Mouse (Mus musculus) cerebellum, adult 8-10 months (tissue): ENCODE results near the gene Timm8b.

Experiments used
- DNase-seq: peaks from one replicate; pipeline ENCODE4 v3.0.0; 2022

Timm8b gene

DNA sequence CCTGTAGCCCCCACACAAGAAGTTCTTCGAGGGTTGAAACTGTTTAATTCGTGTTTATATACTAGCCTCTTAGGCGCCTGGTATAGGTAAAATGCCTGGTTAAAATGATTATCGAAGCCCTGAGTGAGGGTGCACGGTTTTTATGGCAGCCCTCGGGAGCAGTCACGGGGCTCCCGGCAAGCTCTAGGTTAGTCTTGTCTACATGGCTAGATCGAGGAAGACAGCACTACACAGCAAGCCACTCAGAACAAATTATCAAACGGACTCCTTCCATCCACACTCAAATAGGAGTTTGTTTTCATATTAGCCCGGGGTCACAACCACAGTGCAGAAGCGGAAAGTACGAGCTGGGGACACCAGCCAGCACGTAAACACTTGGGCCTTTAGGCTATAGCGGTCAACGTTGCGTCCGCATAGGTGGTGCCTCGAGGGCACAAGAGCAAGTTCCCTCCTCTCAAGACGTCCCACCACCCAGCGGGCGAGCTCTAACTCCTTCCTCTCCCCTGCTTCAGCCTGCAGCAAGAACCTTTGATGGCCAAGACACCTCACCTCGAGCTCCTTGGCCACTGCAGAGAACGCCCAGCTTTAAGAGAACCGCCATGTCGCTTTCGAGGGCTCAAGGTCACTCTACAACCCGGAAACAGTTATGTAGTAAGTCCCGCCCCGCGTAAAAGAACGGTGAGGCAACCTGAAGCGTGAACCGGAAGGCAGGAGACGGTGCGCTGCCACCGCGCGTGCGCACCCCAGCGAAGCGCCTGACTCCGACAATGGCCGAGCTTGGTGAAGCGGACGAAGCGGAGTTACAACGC lies at the start of gene Timm8b, which contains the start of gene Sdhd:
Gene Timm8b (plus strand): TSS at position 722 of the 809 bp plus-strand sequence.
Gene Sdhd (minus strand): TSS at position 624 of the 809 bp plus-strand sequence.
- peak; percentile 91 for DNase-seq

DNA sequence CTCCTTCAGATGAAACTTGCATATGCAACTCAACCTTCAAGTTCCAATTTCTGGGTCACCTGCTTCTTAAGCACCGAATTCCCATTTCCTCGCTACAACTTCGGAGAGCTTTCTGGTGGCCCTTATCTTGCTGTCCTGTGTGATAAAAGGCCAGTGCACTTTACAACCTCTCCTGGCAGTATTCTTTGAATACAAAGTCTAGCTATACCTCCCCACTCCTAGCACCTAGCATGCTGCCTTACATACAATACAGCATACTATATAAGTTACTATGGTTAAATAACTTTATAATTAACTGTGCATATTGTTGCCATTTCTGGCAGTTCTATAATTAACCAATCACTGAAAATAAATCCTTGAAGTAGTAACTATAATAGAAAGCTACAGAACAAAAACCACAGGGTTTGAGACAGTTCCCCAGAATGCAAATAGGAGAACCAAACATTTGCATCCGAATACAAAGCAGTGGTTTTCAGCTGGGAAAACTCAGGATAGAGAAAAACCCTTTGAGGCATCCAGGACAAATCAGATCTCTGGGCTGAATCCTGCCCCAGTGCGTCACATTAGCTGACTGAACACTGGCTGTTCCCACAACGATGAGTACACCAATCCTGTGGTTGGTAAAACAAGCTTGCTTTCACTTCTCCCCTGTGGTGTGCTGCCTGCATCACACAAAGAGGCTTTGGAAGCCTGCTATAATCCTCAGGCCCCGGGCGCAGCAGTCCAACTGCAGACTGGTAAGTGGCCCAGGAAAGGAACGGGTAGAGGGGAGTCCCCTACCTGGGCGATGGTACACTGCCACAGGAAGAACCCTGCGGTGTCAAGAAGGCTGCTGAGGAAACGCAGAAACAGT lies 49.2 kb upstream of the Timm8b start, which contains the start of gene Il18:
Gene Il18 (plus strand): TSS at position 587 of the 853 bp plus-strand sequence.
- DNase-seq: peak; percentile 14

DNA sequence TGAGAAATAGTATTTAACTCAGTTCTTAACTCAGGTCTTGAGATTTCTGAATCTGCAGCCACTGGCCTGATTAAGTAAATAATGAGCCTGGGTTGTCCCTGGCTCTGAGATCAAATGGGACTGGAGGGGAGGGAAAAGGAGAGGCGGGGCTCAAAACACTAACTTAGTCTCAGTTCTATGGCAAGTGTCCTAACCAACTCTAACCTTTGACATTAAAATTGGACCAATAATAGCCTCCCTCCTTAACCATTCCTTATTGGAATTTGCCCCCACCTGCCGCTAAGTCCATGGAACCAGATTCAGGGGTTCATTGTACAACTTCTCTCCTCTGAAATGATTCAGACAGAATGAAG lies 48.6 kb upstream of the Timm8b start, which contains the start of gene Bco2:
Gene Bco2 (minus strand): TSS at position 88 of the 353 bp plus-strand sequence.
- no peak for DNase-seq

GRCm38 (mm10) chr9:50561145-50561917 lies 42.4 kb upstream of the Timm8b start, which contains the start of gene Tex12:
Tex12 (minus strand) TSS chr9:50561325.
- no peak for DNase-seq

- DNase-seq: no peak
Measured at GRCm38 (mm10) chr9:50561918-50562360, 41.8 kb upstream of the Timm8b start.

- no peak for DNase-seq
Measured at GRCm38 (mm10) chr9:50565173-50565572, 38.5 kb upstream of the Timm8b start.

DNA sequence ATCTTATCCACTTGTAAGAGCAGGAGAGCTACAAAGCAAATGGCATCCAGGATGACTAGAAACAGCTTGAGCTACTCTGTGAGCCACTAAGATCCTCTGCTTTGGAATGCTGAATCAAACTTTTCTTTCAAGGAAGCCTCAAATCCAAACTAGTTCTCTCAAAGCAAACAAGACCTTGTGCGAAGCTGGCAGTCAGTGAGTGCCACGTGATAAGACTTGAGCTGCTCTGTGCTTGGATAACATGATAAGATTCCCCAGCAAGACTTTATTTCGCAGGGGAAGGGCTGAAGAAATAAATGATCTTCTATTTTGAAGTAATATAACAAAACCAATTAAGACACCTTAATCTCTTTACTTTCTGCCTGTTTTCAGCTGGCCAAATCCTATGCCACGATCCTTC lies 37.8 kb upstream of the Timm8b start:
- DNase-seq: no peak

GRCm38 (mm10) chr9:50567372-50567771 lies 36.3 kb upstream of the Timm8b start:
- DNase-seq: no peak

- no peak for DNase-seq
Measured at GRCm38 (mm10) chr9:50567881-50568280, 35.8 kb upstream of the Timm8b start.

- DNase-seq: no peak
Measured at GRCm38 (mm10) chr9:50569599-50570525, 33.8 kb upstream of the Timm8b start.

DNA sequence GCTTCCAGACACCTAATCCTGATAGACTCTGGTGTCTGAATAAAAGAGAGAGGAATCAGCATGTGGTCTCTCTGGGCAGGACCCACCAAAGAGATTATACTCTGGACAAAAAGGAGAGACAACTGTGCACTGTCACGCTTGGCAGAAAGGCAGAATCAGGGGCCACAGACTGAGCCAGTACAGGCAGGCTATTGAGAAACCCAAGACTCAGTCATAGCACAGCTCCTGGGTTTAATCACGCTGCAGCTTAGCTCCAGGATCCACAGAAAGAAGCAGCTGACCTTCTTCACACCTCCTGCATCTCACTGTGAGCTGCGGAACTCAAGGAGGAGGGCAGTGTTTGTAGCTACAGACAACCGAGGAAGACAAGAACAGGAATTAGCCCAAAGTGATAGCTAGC lies 23.3 kb upstream of the Timm8b start:
- no peak for DNase-seq

GRCm38 (mm10) chr9:50585145-50585818 lies 18.4 kb upstream of the Timm8b start:
- DNase-seq: no peak

GRCm38 (mm10) chr9:50586955-50587354 lies 16.8 kb upstream of the Timm8b start:
- no peak for DNase-seq

DNA sequence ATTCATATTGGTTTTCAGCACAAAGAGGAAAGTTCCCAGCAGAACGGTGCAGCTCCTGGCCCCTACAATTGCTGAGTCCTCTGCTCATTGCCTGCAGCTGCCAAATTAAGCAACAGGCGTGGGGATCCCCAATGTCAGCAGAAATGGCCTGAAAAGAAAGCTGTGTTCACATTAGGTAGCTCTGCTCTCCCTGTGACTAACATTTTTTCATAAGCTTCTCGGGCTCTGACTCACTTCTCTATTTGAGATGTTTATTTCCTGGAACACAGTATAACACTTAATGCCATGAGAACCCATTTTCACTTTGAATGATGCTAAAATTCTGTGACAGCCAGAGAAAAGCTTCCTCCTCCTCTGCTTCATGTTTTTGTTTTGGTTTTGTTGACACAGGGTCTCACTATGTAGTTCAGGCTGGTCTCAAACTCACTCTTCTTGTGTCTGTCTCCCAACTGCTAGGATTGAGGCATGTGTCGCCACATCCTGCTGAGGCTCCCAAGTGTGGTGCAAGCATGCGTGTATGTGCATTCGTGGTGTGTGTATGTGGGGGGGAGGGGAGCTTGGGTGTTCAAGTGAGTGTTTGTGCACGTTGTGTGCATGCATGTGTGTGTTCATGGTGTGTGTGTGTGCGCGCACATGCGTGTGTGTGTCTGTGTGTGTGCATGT lies 12.7 kb upstream of the Timm8b start:
- DNase-seq: no peak

DNA sequence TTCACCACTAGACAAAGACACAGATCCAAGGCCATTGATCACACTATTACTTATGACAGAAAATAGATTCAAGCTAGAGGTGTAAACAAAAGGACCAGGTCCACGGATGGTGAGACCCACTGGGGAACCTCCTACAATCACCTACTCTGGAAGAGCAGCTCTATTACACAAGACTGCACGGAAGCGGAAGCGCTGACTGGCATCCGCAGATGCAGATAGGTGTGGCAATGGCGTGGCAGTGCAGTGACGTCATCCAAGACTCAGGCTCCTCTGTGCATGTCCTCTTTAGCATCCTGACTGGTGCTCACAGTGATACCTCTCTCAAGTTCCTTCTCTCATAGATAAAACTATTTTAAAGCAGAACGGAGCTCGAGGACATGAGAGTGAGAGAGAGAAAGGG lies 10.8 kb upstream of the Timm8b start:
- no peak for DNase-seq

- DNase-seq: no peak
Measured at GRCm38 (mm10) chr9:50593544-50593943, 10.2 kb upstream of the Timm8b start.

GRCm38 (mm10) chr9:50594794-50595417 lies 8.8 kb upstream of the Timm8b start:
- no peak for DNase-seq

- DNase-seq: no peak
Measured at GRCm38 (mm10) chr9:50596973-50597372, 6.7 kb upstream of the Timm8b start.

GRCm38 (mm10) chr9:50601536-50601935 lies 2.2 kb upstream of the Timm8b start:
- DNase-seq: no peak
